Mouse (Mus musculus): ENCODE results near the gene Smarca2.

DNA sequence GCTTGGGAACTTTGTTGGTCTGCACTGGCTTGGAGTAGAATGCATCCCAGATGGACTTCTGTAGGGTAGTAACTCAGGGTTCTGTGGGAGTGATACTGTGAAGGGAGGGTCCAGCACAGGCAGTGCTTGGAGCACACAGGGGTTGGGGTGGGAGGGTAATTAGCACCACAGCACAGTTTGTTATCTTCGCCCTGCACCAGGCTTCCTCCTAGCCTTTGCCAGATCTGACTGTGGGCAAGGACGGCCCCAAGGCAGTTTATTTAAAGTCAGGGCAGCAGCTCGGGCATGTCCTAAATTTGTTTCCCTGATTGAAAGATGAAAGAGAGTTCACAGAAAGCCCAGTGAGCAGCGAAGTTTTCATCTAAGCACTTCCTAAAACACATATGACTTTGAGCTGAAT, 8.1 kb downstream of the Smarca2 start:
- TF ChIP-seq CTCF (IDR thresholded peaks at IDR 0.05; ENCODE audit: low read depth, low read length) (no peak), POLR2A (IDR thresholded peaks at IDR 0.05; ENCODE audit: borderline replicate concordance, low read depth, low read length) (no peak)

All from bone marrow macrophage, adult 2 months (primary cell).